Mouse (Mus musculus): ENCODE measurements around the gene Sfr1. TPM values are rescaled to one million over a fixed set of nuclear protein-coding genes. Genes with fewer than 3 reads are reported as not detected.

The Sfr1 gene
- polyA plus RNA-seq (2012; rRNA removed), result 56.5 and 60.1 TPM in 2 replicates

DNA sequence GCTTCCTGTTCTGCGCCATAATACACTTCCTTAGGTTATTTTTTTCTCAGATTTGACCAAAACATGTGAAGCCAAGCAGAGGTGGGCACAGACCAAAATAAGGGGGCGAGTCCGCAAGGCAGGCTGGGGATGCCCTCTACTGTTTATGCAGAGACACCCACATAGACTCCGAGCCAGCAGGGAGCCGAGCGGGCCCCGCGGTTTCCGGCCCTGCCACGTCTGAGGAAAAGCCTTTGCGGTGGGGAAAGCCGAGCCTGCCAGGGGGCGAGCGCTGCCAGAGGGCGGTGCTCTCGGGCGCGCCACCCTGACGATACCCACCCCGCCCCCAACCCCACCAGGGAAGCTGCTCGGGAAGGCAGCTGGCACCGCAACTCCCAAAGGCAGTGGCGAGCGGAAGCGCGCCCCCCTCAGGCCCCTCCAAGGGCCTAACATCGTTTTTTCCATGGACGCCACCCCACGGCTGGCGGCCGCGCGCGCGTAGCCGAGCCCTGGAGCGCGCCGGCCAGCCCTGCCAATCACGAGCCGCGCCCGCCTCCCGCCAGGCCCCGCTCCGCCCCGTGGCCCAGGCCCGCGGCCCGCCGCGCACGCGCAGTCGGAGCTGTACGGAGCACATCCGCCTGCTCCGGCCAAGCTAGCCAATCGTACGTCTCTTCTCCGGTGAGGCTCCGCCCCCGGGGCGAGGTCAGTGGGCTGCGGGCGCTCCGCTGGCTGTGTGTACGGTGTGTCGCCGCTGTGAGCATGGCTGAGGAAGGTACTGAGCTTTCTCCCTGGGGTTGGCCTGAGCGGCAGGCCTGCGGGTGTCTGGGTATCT is at the start of gene Sfr1:
Gene Sfr1, plus strand, starts transcription at position 612 of the 811 bp plus-strand sequence.
- DNase-seq, result peak; percentile 99
- H3K27ac ChIP-seq (ENCODE audit: control insufficient read depth, insufficient read depth, low read length), result peak within 1 kb of the TSS; percentile 79
- 0 out of 2 replicates have a peak, but pooled peaks cover 2% of the 10 kb centered on the region for H3K4me1 ChIP-seq (replicated peaks; ENCODE audit: control insufficient read depth, insufficient read depth, low read length)
- peaks cover 30% of the 10 kb centered on the region for H3K36me3 ChIP-seq (ENCODE audit: control insufficient read depth, insufficient read depth, low read length)
- H3K4me3 ChIP-seq (ENCODE audit: control insufficient read depth, insufficient read depth, low read length), result peak within 1 kb of the TSS; percentile 94
- TF ChIP-seq POLR2A (IDR thresholded peaks at IDR 0.05; ENCODE audit: control insufficient read depth, extremely low read depth, insufficient read depth, low read length, poor library complexity) (peak; percentile 89), CTCF (IDR thresholded peaks at IDR 0.05; ENCODE audit: borderline replicate concordance, control insufficient read depth, extremely low read depth, insufficient read depth, low read length, poor library complexity) (peak; percentile 68)
- no peaks in the 10 kb centered on the region for H3K27me3 ChIP-seq (ENCODE audit: control insufficient read depth, insufficient read depth, low read length)
- under 1% methylated on average over 71 of the region's 72 CpGs for WGBS

DNA sequence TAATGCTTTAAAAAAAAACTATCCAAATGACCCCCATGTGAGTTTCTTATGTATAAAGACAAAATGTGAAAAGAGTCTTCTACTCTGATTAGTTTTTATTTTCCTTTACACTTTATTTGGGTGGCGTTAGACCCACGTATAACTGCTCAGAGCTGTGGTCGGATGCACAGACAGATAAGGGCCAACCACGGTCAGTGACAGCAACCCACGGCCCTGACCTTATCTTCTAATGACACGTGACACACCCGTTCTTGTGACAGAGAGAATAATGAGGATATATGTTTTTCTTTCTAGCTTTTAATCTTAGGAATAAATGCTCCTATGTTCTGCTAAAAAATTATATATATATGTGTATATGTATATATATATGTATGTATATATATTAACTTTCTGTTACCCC is 41.9 kb upstream of the Sfr1 start:
- Histone ChIP-seq H3K4me3 (ENCODE audit: control insufficient read depth, insufficient read depth, low read length) (no peak overlapping the region), H3K27me3 (ENCODE audit: control insufficient read depth, insufficient read depth, low read length) (no peaks in the 10 kb centered on the region), H3K27ac (ENCODE audit: control insufficient read depth, insufficient read depth, low read length) (no peak overlapping the region), H3K36me3 (ENCODE audit: control insufficient read depth, insufficient read depth, low read length) (no peaks in the 10 kb centered on the region), H3K4me1 (replicated peaks; ENCODE audit: control insufficient read depth, insufficient read depth, low read length) (no peaks in the 10 kb centered on the region)
- DNase-seq, result no peak
- TF ChIP-seq POLR2A (IDR thresholded peaks at IDR 0.05; ENCODE audit: control insufficient read depth, extremely low read depth, insufficient read depth, low read length, poor library complexity), result no peak
- no peak for TF ChIP-seq CTCF (IDR thresholded peaks at IDR 0.05; ENCODE audit: borderline replicate concordance, control insufficient read depth, extremely low read depth, insufficient read depth, low read length, poor library complexity)
- WGBS, result 75% methylated on average over 7 of the region's 7 CpGs

DNA sequence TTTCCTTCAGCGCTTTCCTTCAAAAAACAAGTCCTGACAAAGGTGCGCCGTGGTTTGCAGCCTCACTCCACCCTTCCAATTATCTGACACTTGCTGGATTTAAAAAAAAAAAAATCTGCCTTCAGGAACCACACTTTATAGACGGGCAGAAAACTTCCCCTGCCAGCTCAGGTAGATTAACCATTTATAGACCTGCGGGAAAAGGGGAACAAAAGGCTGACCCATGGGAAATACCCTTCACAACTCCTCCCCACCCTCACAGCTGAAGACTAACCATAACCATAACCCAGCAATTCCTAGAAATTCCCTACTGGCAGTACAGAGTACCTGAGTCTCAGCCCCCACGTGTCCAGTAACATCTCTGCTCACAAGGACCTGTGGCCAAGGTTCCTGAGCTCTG is 39.5 kb upstream of the Sfr1 start, which contains the start of gene Col17a1:
Gene Col17a1, minus strand, starts transcription at position 101 of the 400 bp plus-strand sequence.
- no peak within 1 kb of the TSS for H3K4me3 ChIP-seq (ENCODE audit: control insufficient read depth, insufficient read depth, low read length)
- WGBS, result 50% methylated on average over 6 of the region's 6 CpGs
- H3K4me1 ChIP-seq (replicated peaks; ENCODE audit: control insufficient read depth, insufficient read depth, low read length), result no peaks in the 10 kb centered on the region; the same call in 1 of the 2 replicates
- no peak within 1 kb of the TSS for H3K27ac ChIP-seq (ENCODE audit: control insufficient read depth, insufficient read depth, low read length)
- no peak for DNase-seq
- TF ChIP-seq POLR2A (IDR thresholded peaks at IDR 0.05; ENCODE audit: control insufficient read depth, extremely low read depth, insufficient read depth, low read length, poor library complexity), result no peak
- no peak for TF ChIP-seq CTCF (IDR thresholded peaks at IDR 0.05; ENCODE audit: borderline replicate concordance, control insufficient read depth, extremely low read depth, insufficient read depth, low read length, poor library complexity)
- H3K36me3 ChIP-seq (ENCODE audit: control insufficient read depth, insufficient read depth, low read length), result no peaks in the 10 kb centered on the region
- no peaks in the 10 kb centered on the region for H3K27me3 ChIP-seq (ENCODE audit: control insufficient read depth, insufficient read depth, low read length)

DNA sequence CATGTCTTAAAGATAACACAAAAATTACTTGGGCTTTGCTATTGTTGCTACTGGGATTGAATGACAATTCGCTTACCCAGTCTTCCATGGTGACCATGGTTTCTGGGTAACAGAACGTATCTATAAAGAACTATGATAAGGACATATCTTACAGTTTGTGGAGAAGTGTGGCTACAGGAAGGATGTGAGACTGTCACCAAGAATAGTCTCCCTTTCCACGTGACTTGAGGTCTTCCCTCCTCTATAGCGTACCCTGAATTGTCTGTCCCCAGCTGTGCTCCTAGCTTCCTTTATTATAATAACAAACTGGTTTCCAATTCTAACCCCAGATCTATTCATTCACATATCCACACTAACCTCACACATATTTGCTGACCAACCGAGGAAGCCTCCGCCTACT is 35.8 kb upstream of the Sfr1 start:
- no peaks in the 10 kb centered on the region for H3K27me3 ChIP-seq (ENCODE audit: control insufficient read depth, insufficient read depth, low read length)
- H3K36me3 ChIP-seq (ENCODE audit: control insufficient read depth, insufficient read depth, low read length), result no peaks in the 10 kb centered on the region
- 34% methylated on average over 6 of the region's 6 CpGs for WGBS
- H3K4me1 ChIP-seq (replicated peaks; ENCODE audit: control insufficient read depth, insufficient read depth, low read length), result no peaks in the 10 kb centered on the region; the same call in 1 of the 2 replicates
- no peak overlapping the region for H3K4me3 ChIP-seq (ENCODE audit: control insufficient read depth, insufficient read depth, low read length)
- H3K27ac ChIP-seq (ENCODE audit: control insufficient read depth, insufficient read depth, low read length), result no peak overlapping the region
- no peak for DNase-seq
- TF ChIP-seq POLR2A (IDR thresholded peaks at IDR 0.05; ENCODE audit: control insufficient read depth, extremely low read depth, insufficient read depth, low read length, poor library complexity) (no peak), CTCF (IDR thresholded peaks at IDR 0.05; ENCODE audit: borderline replicate concordance, control insufficient read depth, extremely low read depth, insufficient read depth, low read length, poor library complexity) (no peak)

DNA sequence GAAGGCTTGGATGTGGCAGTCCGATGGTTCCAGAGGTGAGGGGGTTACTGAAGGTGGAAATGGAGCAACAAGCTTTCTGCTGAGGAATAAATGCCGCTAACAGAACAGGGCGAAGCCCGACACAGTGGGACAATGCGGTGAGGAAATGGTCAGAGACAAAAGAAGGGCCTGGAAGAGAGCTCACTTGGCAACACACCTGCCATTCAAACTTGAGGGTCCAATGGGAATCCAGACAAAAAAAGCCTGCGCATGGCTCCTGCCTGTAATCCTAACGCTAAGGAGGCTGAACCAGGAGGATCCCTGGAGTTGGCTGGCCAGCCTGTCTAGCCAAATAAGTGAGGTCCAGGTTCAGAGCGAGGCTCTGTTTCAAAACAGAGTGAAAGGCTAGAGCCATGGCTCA is 35.1 kb upstream of the Sfr1 start:
- no peak overlapping the region for H3K27ac ChIP-seq (ENCODE audit: control insufficient read depth, insufficient read depth, low read length)
- no peaks in the 10 kb centered on the region for H3K36me3 ChIP-seq (ENCODE audit: control insufficient read depth, insufficient read depth, low read length)
- no peaks in the 10 kb centered on the region for H3K27me3 ChIP-seq (ENCODE audit: control insufficient read depth, insufficient read depth, low read length)
- TF ChIP-seq POLR2A (IDR thresholded peaks at IDR 0.05; ENCODE audit: control insufficient read depth, extremely low read depth, insufficient read depth, low read length, poor library complexity), result no peak
- TF ChIP-seq CTCF (IDR thresholded peaks at IDR 0.05; ENCODE audit: borderline replicate concordance, control insufficient read depth, extremely low read depth, insufficient read depth, low read length, poor library complexity), result no peak
- no peaks in the 10 kb centered on the region; the same call in 1 of the 2 replicates for H3K4me1 ChIP-seq (replicated peaks; ENCODE audit: control insufficient read depth, insufficient read depth, low read length)
- no peak for DNase-seq
- no peak overlapping the region for H3K4me3 ChIP-seq (ENCODE audit: control insufficient read depth, insufficient read depth, low read length)
- WGBS, result 95% methylated on average over 8 of the region's 8 CpGs

DNA sequence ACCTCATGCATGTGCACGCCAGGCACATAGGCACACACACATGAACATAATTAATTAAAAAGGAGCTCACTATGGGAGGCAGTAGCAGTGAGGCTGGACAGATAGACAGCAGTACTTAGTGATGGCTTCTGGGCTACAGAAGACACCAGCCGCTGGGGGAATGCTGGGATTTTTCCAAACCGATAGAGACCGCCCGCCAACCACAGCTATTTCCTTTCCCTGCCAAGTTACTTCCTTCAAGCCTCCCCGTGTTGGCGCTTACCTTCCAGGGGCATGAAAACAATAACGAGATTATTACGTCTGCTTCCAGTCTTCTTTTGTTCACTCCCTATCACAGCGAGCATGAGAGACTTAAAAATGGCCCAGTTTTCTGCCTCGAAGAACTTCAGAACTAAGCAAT is 34.4 kb upstream of the Sfr1 start:
- H3K27ac ChIP-seq (ENCODE audit: control insufficient read depth, insufficient read depth, low read length), result no peak overlapping the region
- TF ChIP-seq CTCF (IDR thresholded peaks at IDR 0.05; ENCODE audit: borderline replicate concordance, control insufficient read depth, extremely low read depth, insufficient read depth, low read length, poor library complexity) (no peak), POLR2A (IDR thresholded peaks at IDR 0.05; ENCODE audit: control insufficient read depth, extremely low read depth, insufficient read depth, low read length, poor library complexity) (no peak)
- H3K27me3 ChIP-seq (ENCODE audit: control insufficient read depth, insufficient read depth, low read length), result no peaks in the 10 kb centered on the region
- no peak overlapping the region for H3K4me3 ChIP-seq (ENCODE audit: control insufficient read depth, insufficient read depth, low read length)
- DNase-seq, result no peak
- H3K36me3 ChIP-seq (ENCODE audit: control insufficient read depth, insufficient read depth, low read length), result no peaks in the 10 kb centered on the region
- no peaks in the 10 kb centered on the region; the same call in 1 of the 2 replicates for H3K4me1 ChIP-seq (replicated peaks; ENCODE audit: control insufficient read depth, insufficient read depth, low read length)
- WGBS, result 20% methylated on average over 11 of the region's 11 CpGs

Measured in thymus, adult 2 months (tissue).